Mouse (Mus musculus) brain, adult 2 months (tissue): Measurements from ENCODE around the gene Ddah2.

Experiments
- DNase-seq: peaks from one replicate; pipeline ENCODE4 v3.0.0; 2011; ENCODE audit warnings: low read depth, low spot score

Ddah2 gene

GRCm38 (mm10) chr17:35077285-35077684, 18.4 kb downstream of the Ddah2 start:
- DNase-seq = peak; percentile 69

- DNase-seq = peak; percentile 71
These were observed 19.0 kb downstream of the Ddah2 start, which contains the start of gene Ly6g6d for GRCm38 (mm10) chr17:35077786-35078233. Gene Ly6g6d (minus strand): TSS chr17:35078065.

- DNase-seq = no peak
These were observed 20.9 kb downstream of the Ddah2 start for GRCm38 (mm10) chr17:35079778-35080177.

- no peak for DNase-seq
These were observed 21.4 kb downstream of the Ddah2 start for GRCm38 (mm10) chr17:35080248-35080647.

GRCm38 (mm10) chr17:35080710-35081109, 21.9 kb downstream of the Ddah2 start:
- DNase-seq = no peak

GRCm38 (mm10) chr17:35082841-35083576, 24.2 kb downstream of the Ddah2 start:
- DNase-seq = peak; percentile 88

- DNase-seq = no peak
These were observed 25.2 kb downstream of the Ddah2 start for GRCm38 (mm10) chr17:35083929-35084497.

- no peak for DNase-seq
These were observed 26.5 kb downstream of the Ddah2 start, which contains the start of gene Ly6g6f for GRCm38 (mm10) chr17:35085208-35085865. Gene Ly6g6f (minus strand): TSS chr17:35085610.

- no peak for DNase-seq
These were observed 29.3 kb downstream of the Ddah2 start for GRCm38 (mm10) chr17:35088151-35088550.

- DNase-seq = peak; percentile 98
These were observed 30.2 kb downstream of the Ddah2 start, which contains the start of gene Abhd16a for GRCm38 (mm10) chr17:35088825-35089644. Gene Abhd16a (plus strand): TSS chr17:35089263.

GRCm38 (mm10) chr17:35090166-35090932, 31.5 kb downstream of the Ddah2 start:
- DNase-seq = peak; percentile 97

GRCm38 (mm10) chr17:35092403-35093198, 33.8 kb downstream of the Ddah2 start:
- DNase-seq = no peak

GRCm38 (mm10) chr17:35094475-35095365, 35.9 kb downstream of the Ddah2 start:
- DNase-seq = peak; percentile 52

- no peak for DNase-seq
These were observed 37.8 kb downstream of the Ddah2 start for GRCm38 (mm10) chr17:35096597-35096996.

- DNase-seq = peak; percentile 82
These were observed 38.4 kb downstream of the Ddah2 start for GRCm38 (mm10) chr17:35097164-35097655.

GRCm38 (mm10) chr17:35100196-35100765, 41.4 kb downstream of the Ddah2 start:
- no peak for DNase-seq

GRCm38 (mm10) chr17:35101161-35101560, 42.3 kb downstream of the Ddah2 start:
- DNase-seq = no peak

- no peak for DNase-seq
These were observed 43.5 kb downstream of the Ddah2 start for GRCm38 (mm10) chr17:35102299-35102698.
